In genomic region chr17:72361961-72362360, GRCm38 (mm10) we compare ENCODE assay signal across 27 mouse cellular contexts.
A peak's percentile ranks its signal among the peaks of the same experiment; 100 is the strongest.
DNase-seq lines count a peak whose midpoint lies in the region; ATAC-seq and TF ChIP-seq lines count a peak whose summit lies in the region.
"Had no signal": no experiment of that assay in that cellular context is flagged by ENCODE, and none has a peak within 500 bp of the region (broad histone marks: within the 10 kb centered on the region; RNA-seq: fewer than 3 reads in every experiment).

No protein-coding gene starts in this region.

- no peaks in the 10 kb centered on the region for H3K4me1 ChIP-seq in lung, embryonic 14.5 days (ENCODE audit: insufficient read depth)
- H3K4me1 ChIP-seq: embryonic facial prominence, embryonic 12.5 days; forebrain, embryonic 12.5 days; forebrain, embryonic 15.5 days; heart, embryonic 12.5 days; heart, embryonic 15.5 days; hindbrain, embryonic 10.5 days; hindbrain, embryonic 13.5 days; intestine, embryonic 15.5 days had no signal

- H3K36me3 ChIP-seq in lung, embryonic 14.5 days (ENCODE audit: insufficient read depth), result no peaks in the 10 kb centered on the region
- H3K36me3 ChIP-seq: embryonic facial prominence, embryonic 12.5 days; forebrain, embryonic 12.5 days; forebrain, embryonic 15.5 days; heart, embryonic 12.5 days; heart, embryonic 15.5 days; hindbrain, embryonic 10.5 days; hindbrain, embryonic 13.5 days; intestine, embryonic 15.5 days had no signal

- no peaks in the 10 kb centered on the region for H3K9me3 ChIP-seq in lung, embryonic 14.5 days (ENCODE audit: low read depth, low read length)
- H3K9me3 ChIP-seq: embryonic facial prominence, embryonic 12.5 days; forebrain, embryonic 12.5 days; forebrain, embryonic 15.5 days; heart, embryonic 12.5 days; heart, embryonic 15.5 days; hindbrain, embryonic 13.5 days; intestine, embryonic 15.5 days had no signal

- H3K4me3 ChIP-seq in lung, embryonic 14.5 days (ENCODE audit: low read depth, low read length), result no peak overlapping the region
- H3K4me3 ChIP-seq: embryonic facial prominence, embryonic 12.5 days; erythroblast, embryonic 14.5 days; forebrain, embryonic 12.5 days; forebrain, embryonic 15.5 days; heart, adult 2 months; heart, embryonic 12.5 days; heart, embryonic 15.5 days; hindbrain, embryonic 10.5 days; hindbrain, embryonic 13.5 days; intestine, embryonic 15.5 days had no signal

- no peak overlapping the region for H3K27ac ChIP-seq in lung, embryonic 14.5 days (ENCODE audit: low read depth)
- H3K27ac ChIP-seq: embryonic facial prominence, embryonic 12.5 days; forebrain, embryonic 12.5 days; forebrain, embryonic 15.5 days; heart, adult 2 months; heart, embryonic 15.5 days; hindbrain, embryonic 10.5 days; hindbrain, embryonic 13.5 days; intestine, embryonic 15.5 days had no signal

- ATAC-seq in lung, embryonic 14.5 days (ENCODE audit: insufficient read depth), result no peak
- ATAC-seq: activated CD4-positive, CD25-positive, alpha-beta regulatory T cell, adult 4 months; CD4-positive, CD25-positive, alpha-beta regulatory T cell, adult 4 months; hindbrain, embryonic 16.5 days; intestine, embryonic 15.5 days had no signal

- H3K9ac ChIP-seq in lung, embryonic 14.5 days, result no peak overlapping the region
- H3K9ac ChIP-seq: embryonic facial prominence, embryonic 12.5 days; forebrain, embryonic 12.5 days; forebrain, embryonic 15.5 days; heart, embryonic 12.5 days; heart, embryonic 15.5 days; hindbrain, embryonic 13.5 days; intestine, embryonic 15.5 days had no signal

- DNase-seq in gastrocnemius, postnatal 10 days, result peak; percentile 16
- DNase-seq in gastrocnemius, postnatal 36 days, result no peak
- peak; percentile 16 for DNase-seq in heart, postnatal 4 days
- no peak for DNase-seq in heart, adult 11 months
- peak; percentile 3 for DNase-seq in lung, embryonic 14.5 days
- DNase-seq in lung, adult 18-20 months, result no peak
- peak; percentile 19 for DNase-seq in gastrocnemius, postnatal 25 days
- no peak for DNase-seq in embryo, embryonic 10 days (ENCODE audit: low spot score)
- DNase-seq: adrenal gland, adult 8-10 months; adrenal gland, postnatal 25 days; cerebellum, adult 11-12 months; cerebellum, adult 8-10 months; cerebellum, postnatal 36 days; heart, adult 2 months; kidney, adult 11 months had no signal

- 71% methylated on average over 4 of the region's 4 CpGs for WGBS in lung, embryonic 14.5 days

- no peaks in the 10 kb centered on the region for H3K27me3 ChIP-seq in lung, embryonic 14.5 days (ENCODE audit: insufficient read depth, low read length)
- H3K27me3 ChIP-seq: embryonic facial prominence, embryonic 12.5 days; forebrain, embryonic 12.5 days; forebrain, embryonic 15.5 days; heart, embryonic 12.5 days; heart, embryonic 15.5 days; hindbrain, embryonic 13.5 days; intestine, embryonic 15.5 days had no signal

- no peak for TF ChIP-seq CTCF in lung, embryonic 14.5 days (IDR thresholded peaks at IDR 0.05; ENCODE audit: low read depth)

- intact Hi-C loops in gastrocnemius, postnatal 36 days (cut with DNase I), result no loop called here

- no peak overlapping the region for H3K4me2 ChIP-seq in lung, embryonic 14.5 days
- H3K4me2 ChIP-seq: embryonic facial prominence, embryonic 12.5 days; forebrain, embryonic 12.5 days; forebrain, embryonic 15.5 days; heart, embryonic 12.5 days; heart, embryonic 15.5 days; hindbrain, embryonic 13.5 days; intestine, embryonic 15.5 days had no signal

Comparison
In these comparisons a context has a peak if more than half of its experiments do, and no peak if none do; other contexts are left out.
1. DNase-seq: peak in gastrocnemius, postnatal 10 days (single experiment), heart, postnatal 4 days (single experiment), lung, embryonic 14.5 days (single experiment) and gastrocnemius, postnatal 25 days (single experiment); none in gastrocnemius, postnatal 36 days (0 of 2), heart, adult 11 months (single experiment), lung, adult 18-20 months (0 of 2) and embryo, embryonic 10 days (single experiment).